Mouse (Mus musculus) adrenal gland, adult (tissue): ENCODE measurements around the gene Heatr5b.

Source experiments
- DNase-seq, 2 experiments: peaks; one replicate each; pipeline ENCODE4 v3.0.0; 2022 to 2023; ENCODE audit warnings: low spot score in 1 of 2; ENCODE audit not compliant: inconsistent age in 2 of 2

Heatr5b gene

DNA sequence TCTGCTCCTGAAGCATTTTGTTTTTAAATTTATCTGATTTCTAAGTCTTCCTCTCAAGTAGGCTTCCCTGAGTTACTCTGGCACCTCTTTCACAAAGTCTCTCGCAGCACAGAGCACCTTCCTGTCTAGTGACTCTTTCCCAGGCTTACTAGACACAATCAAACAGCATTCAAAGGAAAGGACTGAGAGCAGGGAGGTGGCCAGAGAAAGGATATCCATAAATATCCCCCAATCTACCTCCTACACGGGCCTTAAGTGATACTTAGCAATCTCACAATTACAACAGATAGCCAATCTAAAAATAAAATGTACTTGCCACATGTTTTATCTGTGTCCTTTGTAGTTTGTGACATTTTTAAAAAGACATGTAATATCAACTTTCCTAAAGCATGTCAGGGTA lies 66.2 kb downstream of the Heatr5b start:
- DNase-seq: no peak

DNA sequence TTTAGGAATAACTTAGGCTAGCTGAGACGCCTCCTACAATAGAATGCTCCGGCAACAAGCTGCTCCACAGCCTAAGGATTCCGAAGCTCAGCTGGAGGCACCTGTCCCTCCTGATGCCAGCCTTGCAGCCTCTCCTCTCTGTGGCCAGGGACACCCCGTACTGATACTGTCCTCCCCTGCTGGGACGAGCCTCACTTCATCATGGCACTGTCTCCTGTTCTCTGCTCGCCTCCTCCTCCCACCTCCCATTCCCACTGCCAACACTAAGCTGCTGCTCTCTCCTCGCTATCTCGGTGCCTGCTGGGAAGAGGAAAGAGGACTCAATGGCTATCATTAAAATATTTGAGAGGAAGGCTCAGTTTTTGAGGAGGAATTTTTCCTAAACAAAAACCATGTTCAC lies 67.6 kb downstream of the Heatr5b start:
- no peak for DNase-seq

DNA sequence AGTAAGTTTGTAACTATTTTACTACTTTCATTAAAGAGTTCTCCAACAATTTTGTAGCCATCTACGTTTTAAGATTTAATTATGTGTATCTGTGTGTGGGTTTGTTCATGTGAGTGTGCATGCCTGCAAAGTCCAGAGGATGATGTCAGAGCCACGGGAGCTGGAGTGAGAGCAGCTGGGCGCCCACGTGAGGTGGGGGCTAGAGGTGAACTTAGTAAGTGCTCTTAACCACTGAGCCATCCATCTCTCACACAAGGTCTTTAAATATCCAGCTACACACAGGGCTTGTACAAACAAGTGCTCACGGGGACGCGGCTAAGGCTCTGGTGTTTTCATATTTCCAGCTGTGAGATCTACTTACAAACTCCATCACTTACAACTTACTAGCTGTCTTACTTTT lies 69.1 kb downstream of the Heatr5b start:
- no peak for DNase-seq

DNA sequence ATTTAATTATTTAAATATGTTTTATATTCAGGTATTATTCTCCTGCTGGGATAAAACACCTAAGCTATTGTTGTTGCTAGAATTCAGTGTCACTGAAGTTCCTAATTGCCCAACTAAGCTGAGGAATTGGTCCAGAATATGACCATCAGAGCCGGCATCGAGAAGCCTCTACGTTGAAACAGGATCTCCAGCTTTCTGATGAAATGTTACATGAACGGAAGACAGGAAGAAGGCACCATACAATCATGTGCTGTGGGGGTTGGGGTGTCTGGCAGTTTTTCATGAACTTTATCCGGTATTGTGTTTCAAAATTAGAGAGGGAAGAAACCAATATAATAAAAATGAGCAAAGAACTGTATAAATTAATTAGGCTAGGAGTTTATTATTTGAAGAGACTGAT lies 71.9 kb downstream of the Heatr5b start:
- no peak for DNase-seq

- DNase-seq: no peak
These were observed 82.1 kb downstream of the Heatr5b start for GRCm38 (mm10) chr17:78752938-78753655.

- DNase-seq: no peak
These were observed 83.1 kb downstream of the Heatr5b start for GRCm38 (mm10) chr17:78752064-78752463.

- DNase-seq: no peak
These were observed 86.7 kb downstream of the Heatr5b start for GRCm38 (mm10) chr17:78748440-78748839.

DNA sequence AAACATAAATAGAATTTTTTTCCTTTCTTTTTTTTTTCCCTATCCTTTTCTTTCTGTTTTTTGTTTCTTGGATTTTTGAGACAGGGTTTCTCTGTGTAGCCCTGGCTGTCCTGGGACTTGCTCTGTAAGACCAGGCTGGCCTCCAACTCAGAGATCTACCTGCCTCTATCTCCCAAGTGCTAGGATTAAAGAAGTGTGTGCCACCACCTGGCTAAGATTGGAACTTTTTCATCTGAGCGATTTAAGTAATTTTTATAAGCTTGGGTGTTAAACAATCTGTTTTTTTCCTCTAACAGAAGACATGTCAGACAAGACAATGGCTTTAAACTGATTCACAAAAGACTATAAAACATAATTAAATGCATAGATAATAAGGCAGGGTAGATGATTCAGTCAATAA lies 96.7 kb downstream of the Heatr5b start:
- DNase-seq: no peak

- DNase-seq: peak in 1 of 2 experiments; percentile 21
These were observed 97.4 kb downstream of the Heatr5b start for GRCm38 (mm10) chr17:78737771-78738170.

DNA sequence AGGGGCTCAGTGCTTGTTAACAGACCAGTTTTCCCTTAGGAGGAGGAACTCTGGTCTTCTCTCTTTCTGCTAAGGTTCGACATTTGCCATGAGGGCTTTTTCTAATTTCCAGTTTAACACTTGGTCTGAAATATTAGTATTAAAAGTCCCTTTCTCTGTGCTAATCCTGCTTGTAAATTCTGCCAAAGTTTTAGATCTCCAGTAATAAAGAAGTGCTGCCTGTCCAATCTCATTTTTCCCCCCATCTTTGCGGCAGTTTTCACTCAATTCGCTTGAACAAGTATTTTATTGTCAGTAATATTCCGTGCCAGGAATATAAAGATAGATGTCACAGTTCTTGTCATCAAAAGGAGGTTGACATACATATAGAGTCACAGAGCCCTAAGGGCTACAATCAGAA lies 98.1 kb downstream of the Heatr5b start, which contains the start of gene Strn:
Strn (minus strand) TSS at position 101 of the 400 bp plus-strand sequence.
- no peak for DNase-seq

DNA sequence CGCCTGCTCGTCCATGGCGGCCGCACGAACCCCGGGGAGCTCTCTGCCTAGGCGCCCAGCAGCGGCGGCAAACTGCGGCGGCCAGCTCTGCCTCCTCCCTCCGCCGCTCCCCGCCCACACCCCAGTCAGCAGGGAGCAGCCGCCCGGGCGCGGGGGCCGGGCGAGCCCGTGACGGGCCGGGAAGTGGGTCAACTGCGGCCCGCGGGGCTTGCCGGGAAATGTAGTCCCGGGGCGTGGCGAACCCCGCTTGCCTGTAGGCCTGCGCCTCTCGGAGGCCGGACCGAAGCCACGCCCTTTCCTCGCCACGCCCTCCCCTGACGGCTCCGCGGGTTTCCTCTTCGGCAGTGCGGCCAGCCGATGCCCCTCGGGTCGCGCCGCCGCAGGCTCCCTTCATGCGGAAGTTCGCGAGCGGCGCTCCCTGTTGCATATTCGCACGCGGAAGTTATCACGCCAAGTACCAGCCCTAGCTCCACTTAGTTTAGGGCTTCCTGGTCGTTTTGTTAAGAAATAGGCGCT lies 98.6 kb downstream of the Heatr5b start:
- peak; percentile 100 for DNase-seq

DNA sequence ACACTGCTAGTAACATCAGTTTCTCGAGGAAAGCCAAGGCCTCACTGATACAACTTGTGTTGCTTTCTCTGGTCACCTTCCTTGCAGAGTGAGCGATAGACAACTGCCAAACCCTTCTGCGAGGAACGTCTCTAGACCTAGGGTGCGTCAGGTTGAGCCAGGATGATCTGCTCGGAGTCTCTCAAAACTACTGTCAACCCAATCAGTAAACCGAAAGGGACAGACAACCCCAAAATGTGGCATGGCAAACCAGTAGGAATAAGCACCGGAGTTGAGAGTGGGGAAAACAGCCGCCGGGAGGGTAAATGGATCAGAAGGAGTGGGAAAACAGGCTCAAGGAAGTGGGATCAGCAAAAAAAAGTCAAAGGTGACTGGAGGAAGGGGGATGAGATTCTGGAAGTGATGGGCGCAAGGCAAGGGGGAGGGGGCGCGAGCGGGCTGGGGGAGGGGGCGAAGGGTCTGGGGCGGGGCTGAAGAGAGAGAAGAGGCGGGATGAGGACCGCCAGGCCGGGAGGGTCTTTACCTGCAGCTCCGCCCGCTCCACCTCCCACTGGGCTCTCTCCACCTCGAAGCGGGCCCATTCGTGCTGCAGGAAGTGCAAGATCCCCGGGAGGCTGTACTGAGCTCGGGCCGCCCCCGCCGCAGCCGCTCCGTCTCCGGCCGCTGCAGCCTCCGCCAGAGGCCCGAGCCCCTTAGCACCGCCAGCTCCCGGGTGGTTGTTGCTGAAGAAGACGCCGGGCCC lies 99.3 kb downstream of the Heatr5b start:
- DNase-seq: peak; percentile 50 to 84

DNA sequence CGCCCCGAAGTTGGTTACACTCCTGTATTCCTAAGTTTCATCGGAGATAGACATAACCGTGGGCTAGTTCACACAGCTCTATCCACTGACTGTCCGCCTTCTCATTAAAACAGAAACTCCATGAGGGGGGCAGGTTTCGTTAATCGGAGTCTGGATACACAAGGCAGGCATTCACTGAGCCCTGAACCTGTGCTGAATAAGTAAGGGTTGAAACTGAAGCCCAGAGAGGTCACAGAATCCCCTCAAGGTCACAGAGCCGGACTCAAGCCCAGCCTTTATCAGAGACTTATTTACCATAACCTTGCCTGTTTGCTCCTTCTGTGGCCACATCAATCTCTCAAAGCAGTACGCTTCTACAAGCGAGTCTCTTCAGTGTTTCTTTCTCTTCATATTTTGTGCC lies 100.4 kb downstream of the Heatr5b start:
- DNase-seq: peak; percentile 34 to 71

DNA sequence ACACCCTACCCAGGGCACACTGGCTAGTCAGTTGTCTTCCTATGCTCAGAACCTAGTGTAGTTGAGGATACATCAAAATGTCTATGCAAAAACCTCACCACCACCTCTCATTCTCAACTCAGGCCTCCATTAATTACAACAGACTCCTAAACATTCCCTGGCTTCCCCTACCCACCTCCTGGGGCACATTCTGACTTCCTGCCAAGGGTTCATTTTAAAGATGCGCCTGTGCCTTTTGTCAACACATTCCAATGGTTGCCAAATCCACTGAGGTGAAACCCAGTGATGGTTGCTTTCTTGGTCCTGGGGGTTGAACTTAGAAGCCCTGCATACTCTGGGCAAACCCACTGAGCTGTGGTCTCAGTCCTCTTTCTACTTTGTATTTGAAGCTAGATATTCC lies 103.1 kb downstream of the Heatr5b start:
- DNase-seq: no peak

GRCm38 (mm10) chr17:78726746-78727449 lies 108.3 kb downstream of the Heatr5b start:
- no peak for DNase-seq

DNA sequence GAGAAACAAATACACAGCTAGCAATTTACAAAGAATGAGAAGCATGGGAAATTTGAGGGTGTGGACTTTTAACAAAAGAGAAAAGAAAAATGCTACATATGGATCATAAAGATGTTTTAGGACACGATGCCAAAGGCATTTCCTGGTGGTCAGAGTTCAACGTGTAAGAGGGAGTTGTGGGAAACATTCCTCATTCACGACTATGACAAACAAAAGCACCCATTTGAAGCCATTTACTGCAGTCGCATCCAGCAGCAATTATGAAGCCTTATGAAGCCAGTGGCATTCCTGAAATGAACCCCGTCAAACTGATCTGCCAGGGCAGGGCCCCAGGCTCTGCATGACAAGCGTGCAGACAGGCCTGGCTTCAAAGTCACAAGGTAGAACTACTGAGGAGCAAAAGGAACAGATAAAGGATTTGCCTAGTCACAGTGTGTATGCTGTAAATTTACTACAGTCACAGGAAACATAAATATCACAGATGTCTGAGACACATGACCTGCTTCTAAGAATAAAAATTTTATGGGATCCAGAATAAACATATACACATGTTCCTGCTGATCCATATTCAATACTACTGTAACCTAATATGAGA lies 110.6 kb downstream of the Heatr5b start:
- DNase-seq: no peak

DNA sequence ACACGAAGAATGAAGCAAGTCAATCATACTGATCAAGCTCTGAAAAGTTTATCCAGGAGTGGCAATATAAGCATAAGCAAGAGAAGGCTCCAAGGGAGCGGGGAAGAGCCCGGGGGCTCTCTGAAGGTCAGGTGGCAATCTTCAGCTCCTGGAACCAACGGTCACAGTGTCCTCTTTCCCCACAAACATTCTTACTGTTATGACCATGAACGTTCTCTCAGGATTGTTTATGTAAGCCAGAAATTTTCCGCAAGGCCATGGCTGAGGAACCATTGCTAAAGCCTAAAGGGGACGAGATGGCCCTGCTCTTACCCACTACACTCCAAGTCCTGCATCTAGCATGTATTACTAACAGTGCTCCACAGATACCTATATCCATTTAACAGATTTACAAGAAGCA lies 113.5 kb downstream of the Heatr5b start:
- DNase-seq: peak; percentile 21 to 58

DNA sequence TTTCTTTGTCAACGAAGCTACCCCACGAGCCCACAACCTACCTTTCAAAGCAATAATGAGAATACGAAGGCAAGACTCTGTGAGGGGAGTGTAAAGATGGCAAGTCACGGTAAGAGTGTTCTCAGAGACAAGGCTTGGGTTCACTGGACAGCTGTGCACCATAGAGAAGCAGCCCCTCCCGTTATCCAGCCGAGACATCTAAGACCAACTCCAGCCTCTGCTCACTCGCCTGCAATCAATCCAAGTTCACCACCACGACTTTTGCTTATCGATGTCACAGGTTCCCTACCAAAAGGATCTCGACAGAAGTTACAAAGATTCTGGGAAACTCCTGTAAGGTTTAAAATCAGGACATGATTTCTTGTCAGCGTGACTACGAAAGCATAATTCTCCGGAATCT lies 116.1 kb downstream of the Heatr5b start:
- no peak for DNase-seq

GRCm38 (mm10) chr17:78710258-78710657 lies 124.9 kb downstream of the Heatr5b start:
- no peak for DNase-seq

- DNase-seq: no peak
These were observed 126.7 kb downstream of the Heatr5b start for GRCm38 (mm10) chr17:78708422-78708821.

GRCm38 (mm10) chr17:78702988-78703387 lies 132.2 kb downstream of the Heatr5b start:
- DNase-seq: no peak
